Mouse (Mus musculus): Measurements from ENCODE around the gene Ak1. TPM values are rescaled to one million over a fixed set of nuclear protein-coding genes. Genes with fewer than 3 reads are reported as not detected.

Ak1 gene
- polyA plus RNA-seq, 1 experiment from 2014 or later, result 2.2 TPM

DNA sequence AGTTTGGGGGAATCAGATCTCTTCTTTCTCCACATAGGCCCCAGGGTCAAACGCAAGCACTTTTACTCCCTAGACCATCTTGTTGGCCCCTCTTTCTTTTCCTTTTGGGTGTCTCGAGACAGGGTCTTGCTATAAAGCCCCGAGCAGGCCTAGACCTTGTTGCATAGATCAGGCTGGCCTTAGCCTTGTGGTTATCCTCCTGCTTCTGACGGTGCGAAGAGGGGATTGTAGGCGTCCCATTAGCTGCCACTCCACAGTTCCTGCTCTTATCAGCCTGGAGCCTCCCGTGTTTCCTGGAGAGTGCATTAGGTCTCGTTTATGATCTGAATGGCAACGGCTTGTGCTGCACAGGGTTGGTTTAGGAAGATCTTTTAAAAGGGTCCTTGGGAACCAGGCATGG, 22.5 kb downstream of the Ak1 start:
- ATAC-seq (ENCODE audit: low read depth) (no peak), DNase-seq (no peak)
- no peaks in the 10 kb centered on the region for H3K36me3 ChIP-seq
- WGBS (ENCODE audit: insufficient replicate concordance), result 36% methylated on average over 9 of the region's 9 CpGs
- H3K4me1 ChIP-seq (replicated peaks), result peaks cover 62% of the 10 kb centered on the region
- no peaks in the 10 kb centered on the region for H3K9me3 ChIP-seq (replicated peaks)
- H3K4me2 ChIP-seq, result no peak overlapping the region
- no peak overlapping the region for H3K4me3 ChIP-seq (replicated peaks)
- H3K9ac ChIP-seq, result peak overlapping the region; percentile 18; the same call in 1 of the 2 replicates
- peak overlapping the region; percentile 81 for H3K27ac ChIP-seq
- no peaks in the 10 kb centered on the region for H3K27me3 ChIP-seq

GRCm38 (mm10) chr2:32644799-32645475, 23.4 kb downstream of the Ak1 start:
- H3K9me3 ChIP-seq (replicated peaks), result no peaks in the 10 kb centered on the region
- H3K4me2 ChIP-seq, result peak overlapping the region; percentile 38
- 39% methylated on average over 8 of the region's 8 CpGs for WGBS (ENCODE audit: insufficient replicate concordance)
- H3K27me3 ChIP-seq, result no peaks in the 10 kb centered on the region
- peak overlapping the region; percentile 81 for H3K27ac ChIP-seq
- H3K4me3 ChIP-seq (replicated peaks), result no peak overlapping the region
- no peaks in the 10 kb centered on the region for H3K36me3 ChIP-seq
- ATAC-seq (ENCODE audit: low read depth) (peak; percentile 86), DNase-seq (peak; percentile 35)
- H3K4me1 ChIP-seq (replicated peaks), result peaks cover 62% of the 10 kb centered on the region
- peak overlapping the region; percentile 49 for H3K9ac ChIP-seq

- no peaks in the 10 kb centered on the region for H3K9me3 ChIP-seq (replicated peaks)
- H3K4me3 ChIP-seq (replicated peaks), result no peak overlapping the region
- no peaks in the 10 kb centered on the region for H3K36me3 ChIP-seq
- peak overlapping the region; percentile 81 for H3K27ac ChIP-seq
- WGBS (ENCODE audit: insufficient replicate concordance), result 43% methylated on average over 3 of the region's 3 CpGs
- H3K9ac ChIP-seq, result no peak overlapping the region
- no peak for ATAC-seq (ENCODE audit: low read depth)
- peaks cover 59% of the 10 kb centered on the region for H3K4me1 ChIP-seq (replicated peaks)
- no peak overlapping the region; the same call in 1 of the 2 replicates for H3K4me2 ChIP-seq
- no peak for DNase-seq
- H3K27me3 ChIP-seq, result no peaks in the 10 kb centered on the region
These were observed 24.1 kb downstream of the Ak1 start for GRCm38 (mm10) chr2:32645647-32646046.

DNA sequence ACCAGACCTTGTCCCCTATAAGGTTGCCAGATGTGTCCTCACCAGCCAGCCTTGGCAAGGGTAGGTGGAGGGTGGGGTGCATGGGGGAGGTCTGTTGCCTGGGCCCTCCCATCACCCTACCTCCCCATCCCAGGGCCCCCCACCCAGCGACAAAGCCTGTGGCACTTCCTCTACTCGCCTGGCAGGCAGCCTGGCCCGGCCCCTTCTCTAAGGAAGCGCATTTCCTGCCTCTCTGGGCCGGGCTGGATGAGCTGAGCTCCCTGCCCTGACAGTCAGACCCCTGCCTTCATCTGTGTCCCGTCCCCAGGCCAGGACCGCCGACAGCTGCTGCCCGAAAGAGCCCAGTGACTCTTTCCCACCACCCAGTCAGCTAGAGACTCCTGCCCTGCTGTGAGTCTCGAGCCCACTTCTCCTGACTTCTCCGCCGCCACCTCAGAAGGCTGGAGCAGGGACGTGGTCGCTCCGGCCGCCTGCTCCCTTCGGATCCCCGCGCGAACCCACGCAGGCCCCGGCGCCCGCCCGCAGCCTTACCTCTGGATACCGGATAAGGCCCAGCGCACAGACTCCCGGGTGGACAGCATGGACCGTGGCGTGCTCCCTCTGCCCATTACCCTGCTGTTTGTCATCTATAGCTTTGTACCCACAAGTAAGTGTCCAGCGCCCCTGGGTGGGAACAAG, 25.0 kb downstream of the Ak1 start, which contains the start of gene Eng:
Eng (plus strand) TSS at position 217 of the 678 bp plus-strand sequence.
- 0 out of 2 replicates have a peak, but pooled peaks have one; percentile 11 for ATAC-seq (ENCODE audit: low read depth)
- DNase-seq, result no peak
- Histone ChIP-seq H3K36me3 (no peaks in the 10 kb centered on the region), H3K4me1 (replicated peaks) (peaks cover 56% of the 10 kb centered on the region), H3K4me2 (peak within 1 kb of the TSS; percentile 60), H3K27me3 (no peaks in the 10 kb centered on the region), H3K9me3 (replicated peaks) (no peaks in the 10 kb centered on the region), H3K27ac (peak within 1 kb of the TSS; percentile 81), H3K4me3 (replicated peaks) (peak within 1 kb of the TSS; percentile 58), H3K9ac (peak within 1 kb of the TSS; percentile 68)
- 23% methylated on average over 31 of the region's 31 CpGs for WGBS (ENCODE audit: insufficient replicate concordance)

DNA sequence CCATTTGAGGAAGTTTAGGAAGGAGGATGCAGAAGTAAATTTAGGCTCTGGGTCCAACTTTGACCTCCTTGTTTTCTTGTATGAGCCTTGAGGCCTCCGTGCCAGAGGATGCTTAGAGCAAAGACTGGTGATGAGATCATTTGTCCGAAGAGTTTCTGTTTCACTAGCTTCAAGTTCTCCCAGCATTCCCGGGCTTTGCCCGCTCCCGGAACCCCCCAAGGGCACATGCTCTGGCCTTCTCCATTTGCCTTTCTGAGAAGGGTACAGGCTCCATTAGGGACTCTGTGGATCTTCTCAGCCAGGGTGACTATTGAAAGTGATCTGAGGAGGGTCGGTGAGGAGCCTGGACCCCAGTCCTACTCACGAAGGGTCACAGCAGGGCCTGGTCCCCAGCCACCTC, 25.8 kb downstream of the Ak1 start:
- H3K36me3 ChIP-seq, result no peaks in the 10 kb centered on the region
- 58% methylated on average over 7 of the region's 7 CpGs for WGBS (ENCODE audit: insufficient replicate concordance)
- H3K27ac ChIP-seq, result peak overlapping the region; percentile 45; the same call in 1 of the 2 replicates
- H3K9ac ChIP-seq, result peak overlapping the region; percentile 68
- H3K4me2 ChIP-seq, result peak overlapping the region; percentile 60
- peak overlapping the region; percentile 58 for H3K4me3 ChIP-seq (replicated peaks)
- H3K27me3 ChIP-seq, result no peaks in the 10 kb centered on the region
- no peaks in the 10 kb centered on the region for H3K9me3 ChIP-seq (replicated peaks)
- DNase-seq (no peak), ATAC-seq (ENCODE audit: low read depth) (no peak)
- H3K4me1 ChIP-seq (replicated peaks), result peaks cover 56% of the 10 kb centered on the region

- no peak for DNase-seq
- H3K4me1 ChIP-seq (replicated peaks), result peaks cover 55% of the 10 kb centered on the region
These were observed 32.2 kb downstream of the Ak1 start for GRCm38 (mm10) chr2:32653764-32654163.

GRCm38 (mm10) chr2:32654743-32655393, 33.3 kb downstream of the Ak1 start:
- H3K9me3 ChIP-seq (replicated peaks), result no peaks in the 10 kb centered on the region
- ATAC-seq (ENCODE audit: low read depth) (no peak), DNase-seq (no peak)
- H3K27me3 ChIP-seq, result no peaks in the 10 kb centered on the region
- H3K27ac ChIP-seq, result peak overlapping the region; percentile 41
- no peaks in the 10 kb centered on the region; the same call in 1 of the 2 replicates for H3K36me3 ChIP-seq
- H3K4me3 ChIP-seq (replicated peaks), result no peak overlapping the region
- 43% methylated on average over 14 of the region's 14 CpGs for WGBS (ENCODE audit: insufficient replicate concordance)
- no peak overlapping the region for H3K4me2 ChIP-seq
- H3K4me1 ChIP-seq (replicated peaks), result peaks cover 63% of the 10 kb centered on the region
- H3K9ac ChIP-seq, result 0 out of 2 replicates have a peak overlapping the region, but pooled peaks have one; percentile 0

More at GRCm38 (mm10) chr2:32653764-32654163, 32.2 kb downstream of the Ak1 start:
- H3K9ac ChIP-seq, result no peak overlapping the region
- no peak overlapping the region for H3K4me2 ChIP-seq
- H3K4me3 ChIP-seq (replicated peaks), result no peak overlapping the region
- H3K36me3 ChIP-seq, result no peaks in the 10 kb centered on the region; the same call in 1 of the 2 replicates
- no peaks in the 10 kb centered on the region for H3K27me3 ChIP-seq
- H3K9me3 ChIP-seq (replicated peaks), result no peaks in the 10 kb centered on the region
- 63% methylated on average over 7 of the region's 7 CpGs for WGBS (ENCODE audit: insufficient replicate concordance)
- no peak for ATAC-seq (ENCODE audit: low read depth)
- H3K27ac ChIP-seq, result peak overlapping the region; percentile 23; the same call in 1 of the 2 replicates

GRCm38 (mm10) chr2:32655394-32655744, 33.8 kb downstream of the Ak1 start:
- DNase-seq (no peak), ATAC-seq (ENCODE audit: low read depth) (no peak)
- H3K27me3 ChIP-seq, result no peaks in the 10 kb centered on the region
- no peak overlapping the region for H3K4me2 ChIP-seq
- no peaks in the 10 kb centered on the region for H3K9me3 ChIP-seq (replicated peaks)
- H3K27ac ChIP-seq, result peak overlapping the region; percentile 41
- WGBS (ENCODE audit: insufficient replicate concordance), result 62% methylated on average over 3 of the region's 3 CpGs
- H3K9ac ChIP-seq, result no peak overlapping the region
- no peak overlapping the region for H3K4me3 ChIP-seq (replicated peaks)
- peaks cover 68% of the 10 kb centered on the region for H3K4me1 ChIP-seq (replicated peaks)
- no peaks in the 10 kb centered on the region; the same call in 1 of the 2 replicates for H3K36me3 ChIP-seq

DNA sequence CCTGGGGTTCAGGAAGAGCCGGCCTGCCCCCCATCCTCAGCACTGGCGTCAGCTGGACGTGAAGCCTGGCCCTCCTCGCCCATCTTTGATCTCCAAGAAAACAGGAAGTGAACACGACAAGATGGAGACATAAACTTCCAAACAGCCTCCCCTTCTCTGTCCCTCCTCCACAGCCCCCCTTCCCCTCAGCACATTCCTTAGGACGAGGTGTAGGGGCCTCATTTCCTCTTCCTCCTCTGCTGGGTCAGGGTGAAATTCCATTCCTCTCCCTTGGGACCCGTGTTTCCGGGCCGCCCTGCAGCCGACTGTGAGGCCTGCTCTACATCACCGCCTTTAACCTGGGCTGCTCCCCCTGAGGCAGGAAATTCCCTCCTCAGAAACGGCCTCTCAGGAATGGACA, 34.3 kb downstream of the Ak1 start:
- Histone ChIP-seq H3K36me3 (no peaks in the 10 kb centered on the region; the same call in 1 of the 2 replicates), H3K9ac (no peak overlapping the region), H3K4me1 (replicated peaks) (peaks cover 73% of the 10 kb centered on the region), H3K4me3 (replicated peaks) (no peak overlapping the region), H3K27me3 (no peaks in the 10 kb centered on the region), H3K9me3 (replicated peaks) (no peaks in the 10 kb centered on the region), H3K27ac (peak overlapping the region; percentile 41), H3K4me2 (no peak overlapping the region)
- 62% methylated on average over 12 of the region's 12 CpGs for WGBS (ENCODE audit: insufficient replicate concordance)
- no peak for DNase-seq
- peak; percentile 16; the same call in 1 of the 2 replicates for ATAC-seq (ENCODE audit: low read depth)

DNA sequence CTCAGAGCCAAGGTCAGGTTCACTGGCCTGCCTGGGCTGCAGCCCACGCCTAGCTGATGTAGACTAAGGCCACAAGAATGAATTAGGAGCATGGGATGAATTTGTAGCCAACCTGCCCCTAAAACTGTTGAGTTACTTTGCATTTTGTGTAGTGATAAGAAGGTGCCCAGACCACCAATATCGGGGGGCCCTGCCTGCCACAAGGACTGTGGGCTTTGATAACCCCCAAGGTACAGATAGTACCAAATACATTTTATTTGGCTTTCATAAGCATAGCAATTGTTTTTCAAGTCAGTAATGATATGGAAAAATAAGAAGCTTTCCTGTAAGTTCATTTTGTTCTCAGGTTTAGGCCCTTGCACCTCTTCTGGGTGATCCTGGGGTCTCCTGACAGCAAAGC, 37.3 kb downstream of the Ak1 start:
- no peaks in the 10 kb centered on the region for H3K27me3 ChIP-seq
- peak; percentile 65 for ATAC-seq (ENCODE audit: low read depth)
- H3K36me3 ChIP-seq, result no peaks in the 10 kb centered on the region; the same call in 1 of the 2 replicates
- H3K4me2 ChIP-seq, result peak overlapping the region; percentile 25; the same call in 1 of the 2 replicates
- peak overlapping the region; percentile 81 for H3K27ac ChIP-seq
- no peak overlapping the region for H3K4me3 ChIP-seq (replicated peaks)
- no peaks in the 10 kb centered on the region for H3K9me3 ChIP-seq (replicated peaks)
- WGBS (ENCODE audit: insufficient replicate concordance), result 16% methylated on average over 2 of the region's 2 CpGs
- no peak for DNase-seq
- peaks cover 77% of the 10 kb centered on the region for H3K4me1 ChIP-seq (replicated peaks)
- H3K9ac ChIP-seq, result peak overlapping the region; percentile 24; the same call in 1 of the 2 replicates

DNA sequence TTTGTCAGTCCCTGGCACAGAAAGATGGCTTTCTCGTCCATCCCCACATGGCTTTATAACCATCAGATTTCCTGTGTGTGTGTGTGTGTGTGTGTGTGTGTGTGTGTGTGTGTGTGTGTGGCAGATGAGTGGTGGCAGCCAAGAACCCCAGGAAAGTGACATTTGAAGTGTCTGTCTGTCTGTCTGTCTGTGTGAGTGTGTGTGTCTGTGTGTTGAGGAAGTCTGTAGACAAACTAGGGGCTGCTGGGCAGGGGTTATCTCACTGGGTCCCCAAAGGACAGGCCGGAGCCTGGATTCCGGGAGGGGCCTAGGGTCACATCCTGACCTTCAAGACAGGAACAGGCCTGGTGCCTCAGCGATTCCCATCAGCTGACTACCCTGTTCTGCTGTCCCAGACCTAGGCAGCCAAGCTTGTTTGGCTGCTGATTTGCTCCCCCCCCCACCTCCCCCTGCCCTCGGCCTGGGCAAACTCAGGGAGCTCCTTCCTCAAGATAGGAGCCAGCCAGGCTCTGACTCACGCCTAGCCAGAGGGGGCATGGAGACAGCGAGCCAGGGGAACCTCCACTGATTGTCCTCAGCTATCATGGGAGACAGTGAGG, 40.0 kb downstream of the Ak1 start:
- peak; percentile 57 for ATAC-seq (ENCODE audit: low read depth)
- no peak overlapping the region for H3K4me3 ChIP-seq (replicated peaks)
- no peaks in the 10 kb centered on the region for H3K27me3 ChIP-seq
- H3K9ac ChIP-seq, result no peak overlapping the region
- H3K9me3 ChIP-seq (replicated peaks), result no peaks in the 10 kb centered on the region
- peak overlapping the region; percentile 54 for H3K27ac ChIP-seq
- H3K4me1 ChIP-seq (replicated peaks), result peaks cover 70% of the 10 kb centered on the region
- no peaks in the 10 kb centered on the region; the same call in 1 of the 2 replicates for H3K36me3 ChIP-seq
- DNase-seq, result no peak
- WGBS (ENCODE audit: insufficient replicate concordance), result 39% methylated on average over 7 of the region's 7 CpGs
- no peak overlapping the region for H3K4me2 ChIP-seq
